Mouse (Mus musculus): Measurements from ENCODE around the gene Esm1.
A peak's percentile ranks its signal among the peaks of the same experiment; 100 is the strongest.
"Not testable (repeated sequence)": the region's sequence is repeated elsewhere in the genome, so short reads cannot be mapped to it uniquely, and the experiment has no call there.

Esm1 gene

GRCm38 (mm10) chr13:113227666-113228463 lies 18.4 kb downstream of the Esm1 start:
- no peak for DNase-seq (ENCODE audit: low spot score)

- DNase-seq (ENCODE audit: low spot score), result no peak
Observed at GRCm38 (mm10) chr13:113242129-113242528, 32.7 kb downstream of the Esm1 start.

- DNase-seq (ENCODE audit: low spot score), result no peak
Observed at GRCm38 (mm10) chr13:113245025-113245424, 35.6 kb downstream of the Esm1 start.

- DNase-seq (ENCODE audit: low spot score), result not testable (repeated sequence)
Observed at GRCm38 (mm10) chr13:113252580-113252979, 43.1 kb downstream of the Esm1 start.

GRCm38 (mm10) chr13:113256766-113257165 lies 47.3 kb downstream of the Esm1 start:
- no peak for DNase-seq (ENCODE audit: low spot score)

- no peak for DNase-seq (ENCODE audit: low spot score)
Observed at GRCm38 (mm10) chr13:113257190-113257589, 47.7 kb downstream of the Esm1 start.

GRCm38 (mm10) chr13:113259237-113259636 lies 49.8 kb downstream of the Esm1 start:
- no peak for DNase-seq (ENCODE audit: low spot score)

- DNase-seq (ENCODE audit: low spot score), result no peak
Observed at GRCm38 (mm10) chr13:113262822-113263221, 53.4 kb downstream of the Esm1 start.

GRCm38 (mm10) chr13:113265257-113265656 lies 55.8 kb downstream of the Esm1 start:
- no peak for DNase-seq (ENCODE audit: low spot score)

- peak; percentile 26 for DNase-seq (ENCODE audit: low spot score)
Observed at GRCm38 (mm10) chr13:113266495-113266951, 57.1 kb downstream of the Esm1 start.

- no peak for DNase-seq (ENCODE audit: low spot score)
Observed at GRCm38 (mm10) chr13:113267204-113267603, 57.7 kb downstream of the Esm1 start.

All from urinary bladder, postnatal 10 days (tissue).